Mouse (Mus musculus) right cerebral cortex, postnatal 10 days (tissue): ENCODE data around the gene Tmem217.

Source experiments
- DNase-seq, 2 experiments: peaks; one replicate each; pipeline ENCODE4 v3.0.0; 2021; ENCODE audit warnings: low spot score in 2 of 2

Gene Tmem217

DNA sequence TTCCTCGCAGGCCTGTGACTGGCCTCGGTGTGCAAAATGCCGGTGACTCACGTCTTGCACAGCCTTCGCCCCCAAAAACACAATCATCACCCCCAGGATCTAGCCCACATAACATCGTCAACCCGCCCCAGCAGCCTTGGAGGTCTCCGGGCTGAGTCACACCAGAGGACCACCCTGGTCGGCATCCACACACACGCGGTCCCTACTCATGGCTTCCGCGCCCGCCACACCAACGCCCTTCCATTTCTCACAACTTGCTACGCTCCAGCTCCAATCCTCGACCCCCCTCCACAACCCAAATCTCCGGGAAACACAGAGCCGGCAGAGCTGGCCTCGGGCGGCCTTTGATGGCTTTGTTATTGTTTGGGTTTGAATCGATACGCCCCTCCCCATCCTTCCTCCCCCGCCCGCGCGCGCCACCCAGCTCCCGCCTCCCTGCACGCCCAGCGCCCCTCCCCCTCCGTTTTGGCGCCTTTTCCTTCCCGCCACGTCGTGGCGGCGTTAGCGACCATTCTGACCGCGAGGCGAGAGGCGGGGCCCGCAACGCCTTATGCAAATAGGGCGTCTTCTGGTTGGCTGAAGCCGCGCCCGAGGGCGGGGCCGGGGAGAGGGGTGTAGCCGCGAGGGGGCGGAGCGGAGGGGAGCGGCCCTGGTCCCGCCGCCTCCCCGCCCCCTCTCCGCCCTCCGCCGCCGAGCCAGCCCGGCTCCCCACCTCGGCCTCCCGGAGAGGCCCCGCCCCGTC, 62.0 kb downstream of the Tmem217 start:
- DNase-seq, result peak; percentile 98 to 99

DNA sequence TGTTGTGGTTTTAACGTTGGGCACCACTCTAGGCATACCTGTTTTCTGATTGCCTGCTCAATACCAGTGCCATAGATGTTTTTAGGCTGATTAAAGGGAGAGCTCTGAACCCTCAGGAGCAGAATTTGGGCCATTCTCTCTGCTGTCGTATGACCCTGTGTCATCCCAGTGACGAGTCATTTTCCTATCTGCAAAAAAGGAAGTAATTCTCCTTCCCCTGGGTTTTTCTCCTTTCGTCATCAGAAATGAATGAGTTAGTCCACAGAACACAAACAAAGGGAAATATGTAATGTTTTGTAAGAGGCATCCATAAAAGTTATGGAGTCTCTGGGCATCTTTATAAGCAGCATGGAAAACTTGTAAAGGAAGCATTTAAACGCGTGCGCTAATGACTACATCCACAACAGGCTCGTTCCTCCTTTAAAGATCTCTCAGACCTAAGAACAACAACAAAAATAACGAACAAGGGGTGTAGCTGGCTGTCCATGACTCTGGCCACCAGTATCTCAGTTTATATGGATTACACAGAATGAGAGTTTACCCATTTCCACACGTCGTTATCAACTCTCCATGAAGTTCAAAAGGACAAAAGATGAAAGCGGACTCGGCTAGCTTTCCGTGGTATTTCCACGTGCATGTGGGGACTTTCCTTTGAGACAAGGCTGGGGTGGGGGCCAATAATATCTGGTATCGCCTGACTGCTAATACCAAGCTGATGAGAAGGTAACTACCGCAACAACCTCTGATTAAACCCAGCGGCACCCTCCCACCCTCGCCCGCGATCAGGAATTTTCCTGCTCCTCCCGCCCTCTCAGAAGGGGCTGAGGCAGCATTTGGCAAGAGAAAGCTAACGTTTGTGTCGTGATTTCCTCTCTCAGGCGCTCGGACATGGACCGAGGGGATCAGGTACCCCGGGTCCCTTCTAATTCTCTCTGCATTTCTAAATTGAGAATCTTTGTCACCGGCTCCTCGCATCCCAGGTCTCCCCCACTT, 62.9 kb downstream of the Tmem217 start:
- peak in 1 of 2 experiments; percentile 33 for DNase-seq

DNA sequence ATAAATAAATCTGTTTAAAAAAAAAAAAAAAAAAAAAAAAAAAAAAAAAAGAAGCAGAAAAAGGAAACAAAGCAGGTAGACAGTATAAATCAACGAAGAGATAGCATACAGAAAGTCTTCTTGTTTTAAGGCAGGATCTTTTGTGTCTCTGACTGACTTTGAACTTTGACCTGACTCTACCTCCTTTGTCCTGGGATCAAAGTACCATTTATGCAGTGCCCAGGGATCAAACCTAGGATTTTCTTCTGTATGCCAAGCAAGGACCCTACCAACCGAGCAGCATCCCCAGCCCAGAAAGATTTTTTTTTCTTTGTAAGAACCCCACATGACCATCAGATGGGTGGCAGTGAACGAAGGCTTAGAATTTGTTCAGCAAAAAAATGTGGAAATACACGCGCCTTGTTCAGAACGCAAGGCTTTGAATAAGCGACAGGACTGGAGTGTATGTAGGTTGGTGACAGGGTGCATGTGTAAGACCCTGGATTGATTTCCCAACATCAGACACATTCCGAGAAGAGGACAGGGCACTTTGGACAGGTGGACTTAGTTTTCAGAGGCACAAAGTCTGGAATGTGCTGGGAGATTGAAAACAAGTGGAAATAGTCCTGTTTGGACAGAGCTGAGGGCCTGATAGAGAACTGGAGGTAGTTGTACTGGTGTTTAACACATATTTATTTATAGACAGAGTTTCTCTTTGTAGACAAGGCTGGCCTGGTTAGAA, 63.8 kb downstream of the Tmem217 start:
- DNase-seq, result no peak

DNA sequence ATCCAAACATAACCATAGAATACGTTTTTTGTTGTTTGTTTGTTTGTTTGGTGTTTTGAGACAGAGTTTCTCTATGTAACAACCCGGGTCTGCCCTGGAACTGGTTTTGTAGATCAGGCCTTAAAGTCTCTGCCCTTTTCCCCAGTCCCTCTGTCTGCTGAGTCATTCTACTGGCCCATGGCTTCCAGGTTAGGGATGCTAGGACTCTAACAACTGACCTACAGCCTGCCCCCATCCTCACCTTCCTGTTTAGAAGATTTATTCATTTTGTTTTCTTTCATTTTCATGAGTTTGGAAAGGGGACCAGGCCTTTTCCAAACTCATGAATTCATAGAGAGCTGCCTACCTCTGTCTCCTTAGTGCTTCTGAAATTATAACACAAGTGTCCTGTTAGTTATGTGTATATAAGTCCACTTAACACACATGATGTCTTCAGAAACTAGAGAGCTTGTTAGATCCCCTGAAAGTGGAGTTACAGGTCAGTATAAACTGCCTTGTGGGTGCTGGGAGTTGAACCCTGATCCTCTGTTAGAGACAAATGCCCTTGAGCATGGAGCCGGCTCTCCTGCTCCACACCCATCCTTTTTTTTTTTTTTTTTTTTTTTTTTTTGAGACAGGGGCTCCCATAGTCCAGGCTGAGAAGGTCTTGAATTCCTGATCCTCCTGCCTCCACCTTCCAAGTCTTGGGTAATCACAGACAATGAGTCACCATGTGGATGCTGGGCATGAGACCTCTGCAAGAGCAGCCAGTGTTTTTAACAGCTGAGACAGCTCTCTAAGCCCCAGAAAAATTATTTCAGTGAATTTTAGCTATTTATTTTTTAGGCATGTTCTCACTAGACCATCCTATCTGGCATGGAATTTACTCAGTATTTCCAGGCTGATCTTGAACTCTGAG, 66.6 kb downstream of the Tmem217 start:
- no peak for DNase-seq

DNA sequence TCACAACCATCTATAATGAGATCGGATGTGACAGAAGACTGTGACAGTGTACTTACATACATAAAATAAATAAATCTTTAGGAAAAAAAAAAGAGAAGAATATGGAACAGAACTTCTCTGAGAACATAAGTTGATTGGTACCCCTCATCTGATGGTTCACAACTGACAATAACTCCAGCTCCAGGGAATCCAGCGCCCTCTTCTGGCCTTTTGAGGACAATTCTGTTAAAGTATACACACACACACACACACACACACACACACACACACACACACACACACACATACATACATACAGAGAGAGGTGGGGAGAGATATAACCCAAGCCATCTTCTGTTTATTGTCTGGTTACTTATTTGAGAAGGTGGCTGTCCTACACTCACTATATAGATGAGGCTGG, 67.8 kb downstream of the Tmem217 start:
- no peak for DNase-seq

DNA sequence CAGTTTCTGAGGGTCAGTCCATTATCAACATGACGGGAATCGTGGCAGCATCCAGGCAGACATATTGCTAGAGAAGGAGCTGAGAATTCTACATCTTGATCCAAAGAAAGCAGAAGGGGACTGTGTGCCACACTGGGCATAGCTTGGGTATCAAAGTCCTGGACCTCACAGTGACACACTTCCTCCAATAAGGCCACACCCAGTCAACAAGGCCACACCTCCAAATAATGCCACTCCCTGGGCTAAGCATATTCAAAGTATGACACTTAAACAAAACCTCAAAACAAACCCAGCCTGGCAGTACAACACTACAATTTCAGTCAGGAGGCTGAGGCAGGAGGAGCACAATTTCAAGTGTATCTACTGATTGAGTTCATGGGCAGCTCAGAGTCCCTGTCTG, 68.9 kb downstream of the Tmem217 start:
- DNase-seq, result no peak

DNA sequence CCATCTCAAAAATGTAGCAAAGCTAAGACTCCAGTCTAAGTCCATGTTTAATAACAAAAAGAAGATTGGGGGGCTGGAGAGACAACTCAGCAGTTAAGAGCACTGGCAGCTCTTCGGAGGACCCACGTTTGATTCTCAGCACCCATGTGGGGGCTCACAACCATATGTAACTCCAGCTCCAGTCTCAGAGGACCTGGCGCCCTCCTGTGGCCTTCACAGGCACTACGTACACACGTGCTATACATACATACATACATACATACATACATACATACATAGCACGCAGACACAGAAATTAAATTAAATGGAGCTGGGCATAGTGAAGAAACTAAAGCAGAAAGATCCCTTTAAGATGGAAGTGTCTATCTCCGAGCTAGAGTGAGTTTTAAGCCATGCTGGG, 69.6 kb downstream of the Tmem217 start:
- DNase-seq, result no peak

DNA sequence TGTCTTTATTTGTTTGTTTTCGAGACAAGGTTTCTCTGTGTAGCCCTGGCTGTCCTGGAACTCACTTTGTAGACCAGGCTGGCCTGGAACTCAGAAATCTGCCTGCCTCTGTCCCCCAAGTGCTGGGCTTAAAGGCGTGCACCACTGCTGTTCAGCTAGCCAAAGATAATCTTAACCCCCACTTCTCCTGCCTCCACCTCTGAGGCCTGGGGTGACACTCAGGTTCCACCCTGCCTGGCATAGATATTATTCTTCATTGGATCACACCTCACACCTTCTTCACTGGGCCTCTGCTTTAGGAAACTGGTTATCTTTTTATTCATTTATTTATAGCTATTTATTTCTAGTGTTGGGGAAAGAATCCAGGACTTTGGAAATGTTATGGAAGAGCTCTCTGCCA, 71.9 kb downstream of the Tmem217 start:
- no peak for DNase-seq

DNA sequence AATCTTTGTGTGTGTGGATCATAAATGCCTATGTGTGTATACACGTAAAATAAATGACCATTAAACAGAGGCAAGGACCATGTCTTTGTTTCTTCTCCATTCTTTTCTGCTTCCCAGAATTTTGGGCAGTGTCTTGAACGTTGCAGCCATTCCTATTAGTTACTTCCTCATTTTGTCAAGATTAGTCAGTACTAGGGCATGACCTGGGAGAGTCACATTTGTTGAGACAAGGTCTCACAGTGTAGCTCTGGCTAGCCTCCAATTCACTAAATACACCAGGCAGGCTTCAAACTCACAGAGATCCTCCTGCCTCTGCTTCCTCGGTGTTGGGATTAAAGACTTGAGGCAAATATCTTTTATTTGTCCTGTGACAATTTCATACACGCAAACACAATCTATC, 73.9 kb downstream of the Tmem217 start:
- DNase-seq, result no peak

DNA sequence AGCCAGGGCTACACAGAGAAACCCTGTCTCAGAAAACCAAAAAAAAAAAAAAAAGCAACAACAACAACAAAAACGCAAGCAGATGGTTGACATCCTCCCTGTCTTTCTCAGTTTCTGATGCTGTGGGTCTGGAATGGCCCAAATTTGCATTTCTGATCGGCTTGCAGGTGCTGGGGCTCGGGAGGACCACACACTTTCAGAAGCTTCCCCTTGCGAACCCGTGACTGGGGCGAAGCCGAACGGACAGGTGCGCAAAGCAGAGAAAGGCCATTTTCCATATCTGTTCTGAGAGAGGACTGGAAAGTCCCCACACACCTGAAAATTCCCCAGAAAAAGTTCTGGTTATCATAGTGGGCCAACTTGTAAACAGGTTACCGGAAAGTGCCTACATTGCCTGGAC, 74.8 kb downstream of the Tmem217 start:
- DNase-seq, result no peak

DNA sequence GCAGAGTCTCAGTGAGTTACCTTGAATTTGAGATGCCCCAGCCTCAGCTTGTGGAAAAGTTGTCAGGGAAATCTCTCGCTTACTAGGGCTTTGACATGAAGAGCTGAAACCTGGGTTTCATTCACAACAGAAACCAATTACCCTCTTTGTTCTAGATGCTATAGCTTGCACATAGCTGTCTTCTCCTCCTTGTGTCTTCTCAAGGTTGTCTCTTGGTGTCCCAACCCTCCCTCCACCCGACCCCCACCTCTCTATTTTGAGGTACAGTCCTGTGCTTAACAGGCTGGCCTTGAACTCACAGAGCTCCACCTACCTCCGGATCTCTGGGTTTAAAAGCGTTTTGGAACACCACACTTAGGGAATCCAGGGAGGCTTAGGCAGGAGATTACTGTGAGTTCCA, 75.7 kb downstream of the Tmem217 start:
- DNase-seq, result no peak
